Mouse (Mus musculus): ENCODE results near the gene Rpl37. TPM values are rescaled to one million over a fixed set of nuclear protein-coding genes. Genes with fewer than 3 reads are reported as not detected.
A peak's percentile ranks its signal among the peaks of the same experiment; 100 is the strongest.

The Rpl37 gene
- polyA plus RNA-seq, 1 experiment, result 821 TPM

DNA sequence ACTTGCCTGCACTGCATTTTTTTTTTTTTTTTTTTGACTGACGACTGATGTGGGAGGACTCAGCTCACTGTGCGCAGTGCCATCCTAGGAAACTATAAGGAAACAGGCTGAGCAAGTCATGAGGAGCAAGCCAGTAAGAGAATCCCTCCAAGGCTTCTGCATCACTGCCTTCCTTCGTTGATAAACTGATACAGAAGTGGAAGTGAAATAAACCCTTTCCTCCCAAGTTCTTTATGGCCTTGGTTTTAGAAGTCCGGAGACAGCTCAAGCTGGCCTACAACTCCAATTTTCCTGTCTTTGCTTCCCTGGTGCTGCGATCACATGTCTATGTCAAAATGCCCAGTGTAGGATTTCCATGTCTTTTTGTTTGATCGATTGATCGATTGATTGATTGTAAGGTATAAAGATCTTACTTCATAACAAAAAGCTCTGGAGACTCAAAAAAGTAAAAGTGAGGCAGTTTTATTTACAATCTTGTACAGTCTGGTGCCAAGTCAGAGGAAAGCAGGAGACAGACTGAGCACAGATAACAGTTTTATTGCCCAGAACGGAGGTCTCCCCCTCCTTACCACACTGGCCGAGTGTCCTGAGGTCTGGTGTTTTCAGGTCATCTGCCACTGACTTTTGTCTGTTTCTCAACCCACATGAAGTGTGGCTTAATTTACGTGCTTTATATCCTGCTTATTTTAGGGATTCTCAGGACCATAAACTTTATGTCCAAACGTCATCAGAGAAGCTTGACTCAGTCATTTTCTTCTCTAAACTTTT is 20.7 kb upstream of the Rpl37 start:
- TF ChIP-seq CTCF (conservative IDR thresholded peaks at IDR 0.05; ENCODE audit: insufficient read depth, insufficient read length, low read depth, low read length) (no peak), POLR2A (IDR thresholded peaks at IDR 0.05; ENCODE audit: low read depth, low read length) (no peak)
- H3K4me1 ChIP-seq (ENCODE audit: control insufficient read depth, insufficient read depth, low read length), result no peaks in the 10 kb centered on the region
- WGBS, result 44% methylated on average over 11 of the region's 11 CpGs

DNA sequence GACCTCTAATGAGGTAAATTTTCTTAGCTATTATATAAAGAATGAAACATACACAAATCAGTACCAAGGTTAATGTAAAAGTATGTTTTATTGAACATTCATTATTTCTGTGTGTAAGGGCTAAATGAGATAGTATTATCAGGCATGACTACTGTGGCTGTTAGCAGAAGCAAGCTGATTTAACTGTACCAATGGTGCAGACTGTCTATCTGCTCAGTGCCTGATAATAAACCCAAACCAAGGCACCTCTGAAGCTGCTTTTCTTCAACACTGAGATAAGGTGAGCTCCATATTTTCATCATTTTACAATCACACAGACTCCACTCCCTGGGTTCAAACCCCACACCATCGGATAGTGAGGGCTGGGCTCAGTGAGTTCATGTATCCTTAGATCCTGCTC is 19.1 kb upstream of the Rpl37 start:
- Histone ChIP-seq H3K27ac (ENCODE audit: insufficient read depth, low read depth, low read length) (no peak overlapping the region), H3K27me3 (replicated peaks; ENCODE audit: control insufficient read depth, insufficient read depth, low read length) (no peaks in the 10 kb centered on the region), H3K36me3 (ENCODE audit: control insufficient read depth, insufficient read depth, low read length) (no peaks in the 10 kb centered on the region; the same call in none of the 2 replicates), H3K4me1 (ENCODE audit: control insufficient read depth, insufficient read depth, low read length) (no peaks in the 10 kb centered on the region), H3K4me3 (ENCODE audit: insufficient read depth, low read depth, low read length) (no peak overlapping the region)
- TF ChIP-seq CTCF (conservative IDR thresholded peaks at IDR 0.05; ENCODE audit: insufficient read depth, insufficient read length, low read depth, low read length), result no peak
- no peak for TF ChIP-seq POLR2A (IDR thresholded peaks at IDR 0.05; ENCODE audit: low read depth, low read length)
- WGBS, result 100% methylated on average over 1 of the region's 1 CpGs
- no peak for DNase-seq

More for the DNA sequence above, 20.7 kb upstream of the Rpl37 start:
- Histone ChIP-seq H3K27me3 (replicated peaks; ENCODE audit: control insufficient read depth, insufficient read depth, low read length) (no peaks in the 10 kb centered on the region), H3K27ac (ENCODE audit: insufficient read depth, low read depth, low read length) (no peak overlapping the region), H3K36me3 (ENCODE audit: control insufficient read depth, insufficient read depth, low read length) (no peaks in the 10 kb centered on the region; the same call in none of the 2 replicates), H3K4me3 (ENCODE audit: insufficient read depth, low read depth, low read length) (no peak overlapping the region)
- no peak for DNase-seq

DNA sequence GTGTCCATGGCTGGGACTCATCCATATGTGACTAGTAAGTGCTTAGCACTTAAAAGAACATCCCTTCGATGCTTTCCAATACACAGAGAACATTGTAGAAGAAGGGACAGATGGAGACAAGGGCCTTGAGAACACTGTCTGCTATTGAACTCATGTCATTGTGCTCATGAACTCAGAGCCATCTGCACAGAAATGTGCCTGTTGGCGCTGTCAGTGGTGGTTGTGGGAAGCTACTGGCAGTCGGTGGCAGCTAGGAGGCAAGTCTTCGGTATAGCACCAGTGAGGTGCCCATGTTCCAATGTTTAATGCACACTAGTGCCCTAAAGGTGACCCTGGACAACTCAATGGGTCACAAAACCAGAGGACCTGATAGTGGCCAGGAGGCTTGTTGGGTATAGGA is 14.1 kb upstream of the Rpl37 start:
- no peaks in the 10 kb centered on the region; the same call in none of the 2 replicates for H3K36me3 ChIP-seq (ENCODE audit: control insufficient read depth, insufficient read depth, low read length)
- no peaks in the 10 kb centered on the region for H3K27me3 ChIP-seq (replicated peaks; ENCODE audit: control insufficient read depth, insufficient read depth, low read length)
- DNase-seq, result no peak
- WGBS, result 94% methylated on average over 4 of the region's 4 CpGs
- H3K27ac ChIP-seq (ENCODE audit: insufficient read depth, low read depth, low read length), result no peak overlapping the region
- no peaks in the 10 kb centered on the region for H3K4me1 ChIP-seq (ENCODE audit: control insufficient read depth, insufficient read depth, low read length)
- TF ChIP-seq POLR2A (IDR thresholded peaks at IDR 0.05; ENCODE audit: low read depth, low read length), result no peak
- TF ChIP-seq CTCF (conservative IDR thresholded peaks at IDR 0.05; ENCODE audit: insufficient read depth, insufficient read length, low read depth, low read length), result no peak
- no peak overlapping the region for H3K4me3 ChIP-seq (ENCODE audit: insufficient read depth, low read depth, low read length)

DNA sequence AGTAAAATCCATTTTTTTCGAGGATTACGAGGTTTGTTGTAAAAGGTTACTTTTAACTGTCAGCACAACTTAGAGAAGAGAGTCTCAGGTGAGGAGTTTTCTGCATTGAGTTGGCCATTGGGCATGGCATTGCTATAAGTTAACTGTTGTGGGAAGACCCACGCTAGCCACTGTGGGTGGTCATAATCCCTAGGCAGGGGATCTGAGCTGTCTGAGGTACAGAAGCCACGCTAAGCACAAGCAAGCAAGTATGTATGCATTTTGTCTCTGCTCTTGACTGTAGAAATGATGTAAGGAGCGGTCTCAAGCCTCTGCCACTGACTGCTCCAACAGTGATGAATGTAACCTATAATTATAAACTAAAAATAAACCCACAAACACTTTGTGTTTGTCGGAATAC is 10.6 kb upstream of the Rpl37 start:
- no peak overlapping the region for H3K27ac ChIP-seq (ENCODE audit: insufficient read depth, low read depth, low read length)
- no peak for DNase-seq
- TF ChIP-seq CTCF (conservative IDR thresholded peaks at IDR 0.05; ENCODE audit: insufficient read depth, insufficient read length, low read depth, low read length) (no peak), POLR2A (IDR thresholded peaks at IDR 0.05; ENCODE audit: low read depth, low read length) (no peak)
- H3K4me3 ChIP-seq (ENCODE audit: insufficient read depth, low read depth, low read length), result no peak overlapping the region
- H3K27me3 ChIP-seq (replicated peaks; ENCODE audit: control insufficient read depth, insufficient read depth, low read length), result no peaks in the 10 kb centered on the region
- WGBS, result 84% methylated on average over 6 of the region's 6 CpGs
- no peaks in the 10 kb centered on the region for H3K4me1 ChIP-seq (ENCODE audit: control insufficient read depth, insufficient read depth, low read length)
- H3K36me3 ChIP-seq (ENCODE audit: control insufficient read depth, insufficient read depth, low read length), result no peaks in the 10 kb centered on the region

DNA sequence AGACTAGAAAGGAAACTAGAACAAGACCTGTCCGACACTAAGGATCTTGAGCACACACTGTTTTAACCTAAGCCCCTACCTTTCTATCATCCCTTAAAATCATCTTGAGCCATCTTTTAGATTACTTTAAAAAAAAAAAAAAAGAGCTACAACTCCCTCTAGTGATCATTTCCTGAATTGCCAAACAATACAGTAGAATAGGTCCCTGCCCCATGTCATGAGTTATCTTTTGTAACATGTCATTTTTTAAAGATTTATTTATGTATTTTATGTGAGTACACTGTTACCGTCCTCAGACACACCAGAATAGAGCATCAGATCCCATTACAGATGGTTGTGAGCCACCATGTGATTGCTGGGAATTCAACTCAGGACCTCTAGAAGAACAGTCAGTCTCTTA is 10.2 kb upstream of the Rpl37 start:
- Histone ChIP-seq H3K27me3 (replicated peaks; ENCODE audit: control insufficient read depth, insufficient read depth, low read length) (no peaks in the 10 kb centered on the region), H3K27ac (ENCODE audit: insufficient read depth, low read depth, low read length) (no peak overlapping the region), H3K4me1 (ENCODE audit: control insufficient read depth, insufficient read depth, low read length) (no peaks in the 10 kb centered on the region), H3K4me3 (ENCODE audit: insufficient read depth, low read depth, low read length) (no peak overlapping the region), H3K36me3 (ENCODE audit: control insufficient read depth, insufficient read depth, low read length) (no peaks in the 10 kb centered on the region)
- peak; percentile 32 for DNase-seq
- WGBS, result 34% methylated on average over 2 of the region's 2 CpGs
- TF ChIP-seq CTCF (conservative IDR thresholded peaks at IDR 0.05; ENCODE audit: insufficient read depth, insufficient read length, low read depth, low read length) (no peak), POLR2A (IDR thresholded peaks at IDR 0.05; ENCODE audit: low read depth, low read length) (no peak)

DNA sequence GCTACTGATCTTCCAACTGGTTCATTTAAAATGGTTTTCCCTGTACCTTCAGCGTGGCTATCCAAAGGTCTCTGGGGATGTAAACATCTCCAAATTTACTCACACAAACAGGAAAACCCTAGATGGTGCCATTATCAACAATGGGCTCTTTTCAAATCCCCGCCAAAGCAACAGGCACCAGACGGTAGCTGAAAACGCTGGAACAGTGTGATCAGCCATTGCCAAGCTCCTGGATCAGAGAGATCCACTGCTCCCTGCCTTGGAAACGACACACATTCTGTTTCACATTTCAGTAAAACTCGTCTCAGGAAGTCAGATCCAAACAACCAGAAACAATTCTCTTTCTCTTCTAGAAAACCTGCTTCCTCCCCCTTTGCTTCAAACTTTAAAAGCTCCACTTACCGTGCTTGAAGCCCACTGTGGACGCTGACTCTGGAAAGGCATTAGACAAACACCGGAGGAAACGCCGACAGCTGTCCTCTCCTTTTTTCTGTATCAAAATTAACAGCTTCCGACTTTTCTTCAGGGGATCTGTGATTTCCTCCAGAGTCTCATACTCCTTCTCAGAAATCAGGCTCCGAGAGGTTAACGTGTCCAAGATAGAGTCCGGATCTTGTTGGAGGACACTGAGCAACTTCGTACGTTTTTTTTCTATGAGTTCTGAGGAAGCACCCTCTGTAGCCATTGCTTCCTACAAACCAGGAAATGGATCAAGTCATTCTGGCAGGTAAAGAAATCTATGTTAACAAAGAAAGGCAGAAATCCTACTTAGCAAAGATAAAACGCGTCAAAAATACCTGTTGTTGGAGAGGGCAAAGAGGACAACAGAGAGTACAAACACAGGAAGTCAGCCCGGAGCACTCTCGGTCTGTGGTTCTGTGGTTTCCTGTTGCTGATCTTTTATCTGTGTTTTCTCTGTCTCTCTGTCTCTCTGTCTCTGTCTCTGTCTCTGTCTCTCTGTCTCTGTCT is 8.5 kb upstream of the Rpl37 start, which contains the start of gene Card6:
Card6 (minus strand) TSS at position 854 of the 969 bp plus-strand sequence.
- peak; percentile 54 for DNase-seq
- Histone ChIP-seq H3K27ac (ENCODE audit: insufficient read depth, low read depth, low read length) (peak within 1 kb of the TSS; percentile 69), H3K4me3 (ENCODE audit: insufficient read depth, low read depth, low read length) (peak within 1 kb of the TSS; percentile 60), H3K27me3 (replicated peaks; ENCODE audit: control insufficient read depth, insufficient read depth, low read length) (no peaks in the 10 kb centered on the region), H3K4me1 (ENCODE audit: control insufficient read depth, insufficient read depth, low read length) (no peaks in the 10 kb centered on the region), H3K36me3 (ENCODE audit: control insufficient read depth, insufficient read depth, low read length) (no peaks in the 10 kb centered on the region)
- WGBS, result 45% methylated on average over 21 of the region's 21 CpGs
- TF ChIP-seq POLR2A (IDR thresholded peaks at IDR 0.05; ENCODE audit: low read depth, low read length) (no peak), CTCF (conservative IDR thresholded peaks at IDR 0.05; ENCODE audit: insufficient read depth, insufficient read length, low read depth, low read length) (no peak)

All from kidney, adult 2 months (tissue).